Mouse (Mus musculus) olfactory bulb, adult 2 months (tissue): ENCODE results near the gene Trmt112.
"Not testable (repeated sequence)": the region's sequence is repeated elsewhere in the genome, so short reads cannot be mapped to it uniquely, and the experiment has no call there.

ENCODE experiments used
- CTCF ChIP-seq: fragments of 200-500 bp; IDR thresholded peaks from 2 replicates; pipeline ENCODE4 v1.5.1; 2012; ENCODE audit warnings: low read depth, mild to moderate bottlenecking, low read length, moderate library complexity; ENCODE audit not compliant: insufficient read depth
- POLR2A ChIP-seq: fragments of 200-500 bp; IDR thresholded peaks from 2 replicates; pipeline ENCODE4 v1.6.1; 2012; ENCODE audit warnings: mild to moderate bottlenecking, low read depth, low read length, moderate library complexity; ENCODE audit not compliant: insufficient read depth

- TF ChIP-seq CTCF, POLR2A: not testable (repeated sequence)
Measured at GRCm38 (mm10) chr19:6910306-6910705, 808 bp downstream of the Trmt112 start.
